Mouse (Mus musculus): ENCODE measurements around the gene Tmem87b.

DNA sequence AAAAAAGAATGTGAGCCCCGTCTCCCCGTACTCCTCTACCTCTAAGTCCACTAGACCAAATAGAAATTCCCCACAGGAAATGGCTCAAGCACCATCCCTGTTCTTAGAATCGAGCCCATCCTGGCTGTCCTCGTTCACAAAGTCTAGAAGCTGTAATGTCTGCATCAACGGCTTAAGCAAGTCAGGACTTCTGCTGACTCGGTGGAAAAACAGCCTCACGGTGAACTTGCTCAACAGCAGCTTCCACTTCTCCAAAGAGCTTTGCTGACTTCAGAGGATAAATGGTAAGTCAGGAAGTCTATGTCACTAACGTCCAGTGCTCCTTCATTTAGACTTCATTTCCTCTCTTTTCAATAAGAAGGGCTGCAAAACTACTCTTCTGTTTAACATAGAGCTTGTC, 11.4 kb upstream of the Tmem87b start:
- no peak for TF ChIP-seq CTCF (IDR thresholded peaks at IDR 0.05; ENCODE audit: low read depth, low read length)
- TF ChIP-seq TAL1 (conservative IDR thresholded peaks at IDR 0.05; ENCODE audit: low read depth, low read length) = no peak
